In genomic region chr5:90930546-90930945, GRCm38 (mm10) we compare ENCODE assay signal across 8 mouse cellular contexts. TPM values are rescaled to one million over a fixed set of nuclear protein-coding genes. Genes with fewer than 3 reads are reported as not detected.
DNase-seq lines count a peak whose midpoint lies in the region; ATAC-seq lines count a peak whose summit lies in the region.

No protein-coding gene starts in this region.

- H3K4me2 ChIP-seq in heart, embryonic 15.5 days, result peak overlapping the region; percentile 71
- peak overlapping the region; percentile 69 for H3K4me2 ChIP-seq in hindbrain, embryonic 12.5 days (replicated peaks)

- no peak for DNase-seq in heart, adult 18-20 months
- no peak for DNase-seq in midbrain, embryonic 10.5 days (ENCODE audit: low spot score)
- DNase-seq in gastrocnemius, postnatal 10 days, result no peak
- no peak for DNase-seq in right cerebral cortex, postnatal 10 days (ENCODE audit: low spot score in 2 of 2)
- DNase-seq in gastrocnemius, adult 8-10 months (ENCODE audit: low spot score in 2 of 2), result no peak

- peak overlapping the region; percentile 88 for H3K4me3 ChIP-seq in heart, embryonic 15.5 days
- peak overlapping the region; percentile 86 for H3K4me3 ChIP-seq in hindbrain, embryonic 12.5 days
- peak overlapping the region; percentile 76 for H3K4me3 ChIP-seq in midbrain, embryonic 10.5 days

- peak overlapping the region; percentile 99 for H3K27ac ChIP-seq in heart, embryonic 15.5 days
- H3K27ac ChIP-seq in hindbrain, embryonic 12.5 days, result peak overlapping the region; percentile 99
- H3K27ac ChIP-seq in midbrain, embryonic 10.5 days (replicated peaks), result peak overlapping the region; percentile 100

- WGBS in heart, embryonic 15.5 days, result 56% methylated on average over 2 of the region's 2 CpGs
- WGBS in hindbrain, embryonic 12.5 days, result 44% methylated on average over 2 of the region's 2 CpGs
- 60% methylated on average over 2 of the region's 2 CpGs for whole genome bisulfite sequencing in midbrain, embryonic 10.5 days

- H3K27me3 ChIP-seq in heart, embryonic 15.5 days, result no peaks in the 10 kb centered on the region
- no peaks in the 10 kb centered on the region for H3K27me3 ChIP-seq in hindbrain, embryonic 12.5 days
- H3K27me3 ChIP-seq in midbrain, embryonic 10.5 days (ENCODE audit: low read depth, poor library complexity, severe bottlenecking), result no peaks in the 10 kb centered on the region

- peaks cover 10% of the 10 kb centered on the region; the same call in 1 of the 2 replicates for H3K36me3 ChIP-seq in heart, embryonic 15.5 days
- H3K36me3 ChIP-seq in hindbrain, embryonic 12.5 days, result peaks cover 19% of the 10 kb centered on the region
- H3K36me3 ChIP-seq in midbrain, embryonic 10.5 days, result peaks cover 23% of the 10 kb centered on the region

- ATAC-seq in heart, embryonic 15.5 days (replicated peaks; ENCODE audit: insufficient number of reproducible peaks, insufficient read depth, low FRiP score, low read depth), result no peak
- ATAC-seq in activated CD4-positive, CD25-positive, alpha-beta regulatory T cell, adult 4 months, result peak; percentile 14
- peak; percentile 18 for ATAC-seq in hindbrain, embryonic 12.5 days (ENCODE audit: low FRiP score)

- no peaks in the 10 kb centered on the region for H3K9me3 ChIP-seq in heart, embryonic 15.5 days (replicated peaks)
- H3K9me3 ChIP-seq in hindbrain, embryonic 12.5 days (replicated peaks), result no peaks in the 10 kb centered on the region
- H3K9me3 ChIP-seq in midbrain, embryonic 10.5 days (replicated peaks), result no peaks in the 10 kb centered on the region

- H3K4me1 ChIP-seq in heart, embryonic 15.5 days (replicated peaks), result peaks cover 10% of the 10 kb centered on the region
- peaks cover 14% of the 10 kb centered on the region for H3K4me1 ChIP-seq in hindbrain, embryonic 12.5 days
- peaks cover 14% of the 10 kb centered on the region for H3K4me1 ChIP-seq in midbrain, embryonic 10.5 days

- H3K9ac ChIP-seq in heart, embryonic 15.5 days, result peak overlapping the region; percentile 94
- H3K9ac ChIP-seq in hindbrain, embryonic 12.5 days, result peak overlapping the region; percentile 98

RNA-seq across cellular contexts. Expression of gene Mthfd2l, which starts 0.4 kb away (rescaled TPM):
- 24.0 and 31.0 TPM in 2 replicates for polyA plus RNA-seq in heart, embryonic 15.5 days (2015; fragmentation: Nextera tagmentation; extraction: Ambion mirVana)
- 10 to 100 TPM in 1 of 2 experiments, 1 to 10 TPM in 1; 8.3 to 11.1 TPM for total RNA-seq in heart, adult 18-20 months (2021)
- 1 to 10 TPM in 1 of 2 experiments, under 1 TPM in 1; 0.43 to 1.9 TPM for polyA plus RNA-seq in activated CD4-positive, CD25-positive, alpha-beta regulatory T cell, adult 4 months (2017; shearing (Covaris generic))
- polyA plus RNA-seq in hindbrain, embryonic 12.5 days (2016; fragmentation: Nextera tagmentation; extraction: Ambion mirVana), result 91.6 and 94.2 TPM in 2 replicates
- polyA plus RNA-seq in midbrain, embryonic 10.5 days (2016; fragmentation: Nextera tagmentation; extraction: Ambion mirVana), result 68.4 and 73.0 TPM in 2 replicates
- 10 to 100 TPM; 13.5 to 17.0 TPM for total RNA-seq in gastrocnemius, postnatal 10 days (2021)
- 1 to 10 TPM; 6.8 to 8.0 (median 7.4) TPM for total RNA-seq in gastrocnemius, adult 8-10 months (2022)

RNA-seq across cellular contexts. Expression of gene Cxcl2, which starts 26.9 kb away (rescaled TPM):
- polyA plus RNA-seq in heart, embryonic 15.5 days (2015; fragmentation: Nextera tagmentation; extraction: Ambion mirVana), result not detected in 2 replicates
- total RNA-seq in heart, adult 18-20 months (2021), result not detected
- not detected for polyA plus RNA-seq in activated CD4-positive, CD25-positive, alpha-beta regulatory T cell, adult 4 months (2017; shearing (Covaris generic))
- not detected in 2 replicates for polyA plus RNA-seq in hindbrain, embryonic 12.5 days (2016; fragmentation: Nextera tagmentation; extraction: Ambion mirVana)
- not detected in 2 replicates for polyA plus RNA-seq in midbrain, embryonic 10.5 days (2016; fragmentation: Nextera tagmentation; extraction: Ambion mirVana)
- under 1 TPM in 1 of 2 experiments, not detected in 1; 0.25 TPM for total RNA-seq in gastrocnemius, postnatal 10 days (2021)
- not detected for total RNA-seq in gastrocnemius, adult 8-10 months (2022)

RNA-seq across cellular contexts. Expression of gene Cxcl1, which starts 39.5 kb away (rescaled TPM):
- 0.94 and 1.0 TPM in 2 replicates for polyA plus RNA-seq in heart, embryonic 15.5 days (2015; fragmentation: Nextera tagmentation; extraction: Ambion mirVana)
- under 1 TPM; 0.27 to 0.54 TPM for total RNA-seq in heart, adult 18-20 months (2021)
- polyA plus RNA-seq in activated CD4-positive, CD25-positive, alpha-beta regulatory T cell, adult 4 months (2017; shearing (Covaris generic)), result not detected
- polyA plus RNA-seq in hindbrain, embryonic 12.5 days (2016; fragmentation: Nextera tagmentation; extraction: Ambion mirVana), result 0.25 and 0.30 TPM in 2 replicates
- not detected in 2 replicates for polyA plus RNA-seq in midbrain, embryonic 10.5 days (2016; fragmentation: Nextera tagmentation; extraction: Ambion mirVana)
- under 1 TPM in 1 of 2 experiments, not detected in 1; 0.35 TPM for total RNA-seq in gastrocnemius, postnatal 10 days (2021)
- total RNA-seq in gastrocnemius, adult 8-10 months (2022), result not detected
